Mouse (Mus musculus): Measurements from ENCODE around the gene Bet1l.

Bet1l gene

GRCm38 (mm10) chr7:140856785-140857549 is 410 bp downstream of the Bet1l start, which contains the start of gene Ric8a:
Ric8a (plus strand) TSS chr7:140856957.
- peak; percentile 89 for DNase-seq

- peak; percentile 88 for DNase-seq
Observed at GRCm38 (mm10) chr7:140855860-140856784, 1.3 kb downstream of the Bet1l start, which contains the start of gene Gm45785. Gm45785 (minus strand) TSS chr7:140856331.

GRCm38 (mm10) chr7:140855181-140855580 is 2.2 kb downstream of the Bet1l start:
- DNase-seq: no peak

GRCm38 (mm10) chr7:140854483-140854882 is 2.9 kb downstream of the Bet1l start:
- no peak for DNase-seq

GRCm38 (mm10) chr7:140853386-140853785 is 4.0 kb downstream of the Bet1l start:
- no peak for DNase-seq

GRCm38 (mm10) chr7:140851916-140852315 is 5.5 kb downstream of the Bet1l start:
- no peak for DNase-seq

- no peak for DNase-seq
Observed at GRCm38 (mm10) chr7:140848591-140848990, 8.8 kb downstream of the Bet1l start.

- DNase-seq: no peak
Observed at GRCm38 (mm10) chr7:140847755-140848580, 9.4 kb downstream of the Bet1l start, which contains the start of gene Odf3. Odf3 (plus strand) TSS chr7:140847805.

- DNase-seq: no peak
Observed at GRCm38 (mm10) chr7:140846676-140847075, 10.7 kb downstream of the Bet1l start.

- DNase-seq: no peak
Observed at GRCm38 (mm10) chr7:140845683-140846082, 11.7 kb downstream of the Bet1l start.

GRCm38 (mm10) chr7:140844905-140845665 is 12.3 kb downstream of the Bet1l start, which contains the start of gene Scgb1c1:
Scgb1c1 (plus strand) TSS chr7:140845547.
- DNase-seq: peak; percentile 75

GRCm38 (mm10) chr7:140843806-140844205 is 13.6 kb downstream of the Bet1l start:
- no peak for DNase-seq

- no peak for DNase-seq
Observed at GRCm38 (mm10) chr7:140840750-140841735, 16.3 kb downstream of the Bet1l start.

GRCm38 (mm10) chr7:140839556-140839955 is 17.8 kb downstream of the Bet1l start:
- DNase-seq: no peak

GRCm38 (mm10) chr7:140836243-140837115 is 20.9 kb downstream of the Bet1l start:
- DNase-seq: no peak

- DNase-seq: no peak
Observed at GRCm38 (mm10) chr7:140835758-140836087, 21.7 kb downstream of the Bet1l start.

- no peak for DNase-seq
Observed at GRCm38 (mm10) chr7:140834968-140835757, 22.2 kb downstream of the Bet1l start, which contains the start of gene Urah. Urah (plus strand) TSS chr7:140835018.

- DNase-seq: no peak
Observed at GRCm38 (mm10) chr7:140833341-140833740, 24.0 kb downstream of the Bet1l start.

GRCm38 (mm10) chr7:140831447-140831846 is 25.9 kb downstream of the Bet1l start:
- DNase-seq: no peak
